12 mouse cellular contexts compared by ENCODE assay signal in genomic region chr2:60842976-60843375, GRCm38 (mm10).
A peak's percentile ranks its signal among the peaks of the same experiment; 100 is the strongest.
DNase-seq lines count a peak whose midpoint lies in the region; ATAC-seq and TF ChIP-seq lines count a peak whose summit lies in the region.
"Had no signal": no experiment of that assay in that cellular context is flagged by ENCODE, and none has a peak within 500 bp of the region (broad histone marks: within the 10 kb centered on the region; RNA-seq: fewer than 3 reads in every experiment).

No protein-coding gene starts in this region.

- H3K9ac ChIP-seq in kidney, embryonic 14.5 days (ENCODE audit: low read depth, low read length): no peak overlapping the region

- DNase-seq in kidney, postnatal 10 days: no peak
- peak; percentile 62 for DNase-seq in G1E (ENCODE audit: low spot score)
- peak; percentile 49 for DNase-seq in embryo, embryonic 11 days
- DNase-seq in lung, postnatal 36 days: peak; percentile 51
- DNase-seq in urinary bladder, postnatal 36 days (ENCODE audit: low spot score in 2 of 2): no peak
- DNase-seq in Muller cell, postnatal 12 days (ENCODE audit: inconsistent ontology term): no peak
- DNase-seq in thymus, postnatal 14 days: no peak
- DNase-seq: cerebellum, adult 9-10 months; kidney, adult 8-10 months; thymus, postnatal 25 days had no signal

- H3K27me3 ChIP-seq in kidney, embryonic 14.5 days (ENCODE audit: control insufficient read depth, insufficient read depth, low read length): no peaks in the 10 kb centered on the region
- H3K27me3 ChIP-seq in G1E (ENCODE audit: insufficient read depth, low read length): no peaks in the 10 kb centered on the region

- WGBS in kidney, embryonic 14.5 days: 25% methylated on average over 4 of the region's 4 CpGs

- H3K9me3 ChIP-seq in kidney, embryonic 14.5 days (ENCODE audit: control insufficient read depth, low read length): no peaks in the 10 kb centered on the region
- H3K9me3 ChIP-seq in G1E (replicated peaks): no peaks in the 10 kb centered on the region

- H3K27ac ChIP-seq in kidney, embryonic 14.5 days (ENCODE audit: low read depth, low read length): no peak overlapping the region

- peaks cover 12% of the 10 kb centered on the region; the same call in 1 of the 2 replicates for H3K36me3 ChIP-seq in kidney, embryonic 14.5 days (ENCODE audit: control insufficient read depth, insufficient read depth, low read length)
- H3K36me3 ChIP-seq in G1E (replicated peaks): peaks cover 29% of the 10 kb centered on the region

- ATAC-seq in kidney, embryonic 14.5 days (ENCODE audit: low FRiP score, low TSS enrichment): peak; percentile 66; the same call in 1 of the 2 replicates
- ATAC-seq in G1E (ENCODE audit: extremely low read depth, insufficient number of reproducible peaks, low FRiP score, poor library complexity, severe bottlenecking): peak; percentile 66

- no peaks in the 10 kb centered on the region for H3K4me1 ChIP-seq in kidney, embryonic 14.5 days (ENCODE audit: control insufficient read depth, insufficient read depth, low read length)
- H3K4me1 ChIP-seq in G1E (ENCODE audit: insufficient read depth, low read depth, low read length): peaks cover 90% of the 10 kb centered on the region

- H3K4me2 ChIP-seq in kidney, embryonic 14.5 days (replicated peaks; ENCODE audit: low read depth, low read length): no peak overlapping the region
- H3K4me2 ChIP-seq: midbrain, embryonic 11.5 days had no signal

- H3K4me3 ChIP-seq in kidney, embryonic 14.5 days (ENCODE audit: low read length): no peak overlapping the region
- peak overlapping the region; percentile 27; the same call in 1 of the 2 replicates for H3K4me3 ChIP-seq in G1E (ENCODE audit: low read depth, low read length)

- no peak for TF ChIP-seq CTCF in G1E (IDR thresholded peaks at IDR 0.05; ENCODE audit: low read depth, low read length)

Comparison
In these comparisons a context has a peak if more than half of its experiments do, and no peak if none do; other contexts are left out.
1. DNase-seq: peak in G1E (single experiment), embryo, embryonic 11 days (single experiment) and lung, postnatal 36 days (single experiment); none in kidney, postnatal 10 days (single experiment), urinary bladder, postnatal 36 days (0 of 2), Muller cell, postnatal 12 days (single experiment) and thymus, postnatal 14 days (single experiment).